Mouse (Mus musculus): Measurements from ENCODE around the gene Faah. TPM values are rescaled to one million over a fixed set of nuclear protein-coding genes. Genes with fewer than 3 reads are reported as not detected.
A peak's percentile ranks its signal among the peaks of the same experiment; 100 is the strongest.

Gene Faah
- 13.7 and 15.3 TPM in 2 replicates for polyA plus RNA-seq (2015; fragmentation: Nextera tagmentation; extraction: Ambion mirVana)

DNA sequence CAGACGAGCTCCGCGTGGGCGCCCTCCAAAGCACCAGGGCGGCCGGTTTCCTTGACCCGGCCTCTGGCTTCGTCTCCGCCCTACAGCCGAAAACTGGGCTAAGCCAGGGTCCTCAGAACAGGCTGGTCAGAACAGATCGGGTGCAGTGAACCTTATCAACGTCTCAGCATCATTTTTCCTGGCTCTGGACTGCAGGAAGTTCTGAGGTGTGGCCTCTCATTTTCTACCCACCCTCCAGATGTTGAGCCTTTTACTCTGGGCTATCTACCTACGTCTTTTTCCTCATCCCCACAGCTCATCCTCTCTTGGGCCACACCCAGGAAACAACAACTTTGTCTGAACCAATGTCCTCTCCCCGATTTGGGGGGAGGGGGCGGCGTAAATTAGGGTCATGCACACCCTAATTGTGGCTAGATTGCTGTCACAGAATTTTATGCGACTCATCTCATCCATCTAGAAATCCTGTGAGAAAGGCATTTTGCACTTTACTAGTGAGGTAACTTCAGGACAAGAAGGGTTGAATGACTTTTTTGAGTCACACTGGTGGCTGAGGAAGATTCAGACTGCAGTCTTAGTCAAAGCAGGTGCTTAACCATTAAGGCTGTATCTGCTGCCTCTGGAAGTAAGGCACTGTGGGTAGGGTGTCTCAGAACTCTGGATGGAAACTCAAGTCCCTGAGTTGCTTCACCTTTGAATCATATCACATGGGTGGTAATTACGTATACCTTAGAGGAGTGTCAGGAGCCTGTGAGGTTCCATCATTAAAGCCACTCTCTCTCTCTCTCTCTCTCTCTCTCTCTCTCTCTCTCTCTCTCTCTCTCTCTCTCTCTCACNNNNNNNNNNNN is at the start of gene Faah:
Faah (minus strand) TSS at position 25 of the 845 bp plus-strand sequence.
- peak within 1 kb of the TSS; percentile 71 for H3K4me3 ChIP-seq (ENCODE audit: low read length)
- peak within 1 kb of the TSS; percentile 98 for H3K4me2 ChIP-seq (replicated peaks; ENCODE audit: low read depth, low read length)
- peak; percentile 77; the same call in 1 of the 2 replicates for ATAC-seq (ENCODE audit: low FRiP score, low TSS enrichment)
- H3K27ac ChIP-seq (ENCODE audit: low read length), result peak within 1 kb of the TSS; percentile 48
- 6% methylated on average over 18 of the region's 18 CpGs for WGBS
- peak within 1 kb of the TSS; percentile 75 for H3K9ac ChIP-seq (replicated peaks; ENCODE audit: low read length)
- H3K27me3 ChIP-seq (ENCODE audit: insufficient read depth, low read length), result peaks cover 54% of the 10 kb centered on the region
- no peaks in the 10 kb centered on the region for H3K36me3 ChIP-seq (ENCODE audit: insufficient read depth, low read length)
- H3K4me1 ChIP-seq (ENCODE audit: insufficient read depth, low read length), result peaks cover 16% of the 10 kb centered on the region
- no peaks in the 10 kb centered on the region for H3K9me3 ChIP-seq (ENCODE audit: low read length)

- 65% methylated on average over 1 of the region's 1 CpGs for WGBS
- no peak overlapping the region for H3K27ac ChIP-seq (ENCODE audit: low read length)
- H3K9ac ChIP-seq (replicated peaks; ENCODE audit: low read length), result no peak overlapping the region
- peaks cover 20% of the 10 kb centered on the region for H3K36me3 ChIP-seq (ENCODE audit: insufficient read depth, low read length)
- no peak overlapping the region for H3K4me3 ChIP-seq (ENCODE audit: low read length)
- no peaks in the 10 kb centered on the region for H3K27me3 ChIP-seq (ENCODE audit: insufficient read depth, low read length)
- H3K4me1 ChIP-seq (ENCODE audit: insufficient read depth, low read length), result no peaks in the 10 kb centered on the region
- no peak overlapping the region for H3K4me2 ChIP-seq (replicated peaks; ENCODE audit: low read depth, low read length)
- ATAC-seq (ENCODE audit: low FRiP score, low TSS enrichment), result no peak
- no peaks in the 10 kb centered on the region for H3K9me3 ChIP-seq (ENCODE audit: low read length)
Measured at GRCm38 (mm10) chr4:116063855-116064254, 46.1 kb upstream of the Faah start.

GRCm38 (mm10) chr4:116059012-116059726 is 41.4 kb upstream of the Faah start:
- ATAC-seq (ENCODE audit: low FRiP score, low TSS enrichment), result no peak
- 81% methylated on average over 5 of the region's 5 CpGs for whole genome bisulfite sequencing
- no peak overlapping the region for H3K4me2 ChIP-seq (replicated peaks; ENCODE audit: low read depth, low read length)

GRCm38 (mm10) chr4:116057559-116057958 is 39.8 kb upstream of the Faah start:
- no peaks in the 10 kb centered on the region for H3K27me3 ChIP-seq (ENCODE audit: insufficient read depth, low read length)
- 0% methylated on average over 1 of the region's 1 CpGs for WGBS
- ATAC-seq (ENCODE audit: low FRiP score, low TSS enrichment), result no peak
- H3K4me2 ChIP-seq (replicated peaks; ENCODE audit: low read depth, low read length), result no peak overlapping the region
- H3K36me3 ChIP-seq (ENCODE audit: insufficient read depth, low read length), result no peaks in the 10 kb centered on the region
- H3K9ac ChIP-seq (replicated peaks; ENCODE audit: low read length), result no peak overlapping the region
- H3K9me3 ChIP-seq (ENCODE audit: low read length), result no peaks in the 10 kb centered on the region
- peaks cover 8% of the 10 kb centered on the region for H3K4me1 ChIP-seq (ENCODE audit: insufficient read depth, low read length)
- H3K27ac ChIP-seq (ENCODE audit: low read length), result no peak overlapping the region
- no peak overlapping the region for H3K4me3 ChIP-seq (ENCODE audit: low read length)

More at GRCm38 (mm10) chr4:116059012-116059726, 41.4 kb upstream of the Faah start:
- Histone ChIP-seq H3K36me3 (ENCODE audit: insufficient read depth, low read length) (no peaks in the 10 kb centered on the region), H3K9me3 (ENCODE audit: low read length) (no peaks in the 10 kb centered on the region), H3K4me1 (ENCODE audit: insufficient read depth, low read length) (0 out of 2 replicates have a peak, but pooled peaks cover 2% of the 10 kb centered on the region), H3K27ac (ENCODE audit: low read length) (no peak overlapping the region), H3K4me3 (ENCODE audit: low read length) (no peak overlapping the region), H3K9ac (replicated peaks; ENCODE audit: low read length) (no peak overlapping the region), H3K27me3 (ENCODE audit: insufficient read depth, low read length) (no peaks in the 10 kb centered on the region)

DNA sequence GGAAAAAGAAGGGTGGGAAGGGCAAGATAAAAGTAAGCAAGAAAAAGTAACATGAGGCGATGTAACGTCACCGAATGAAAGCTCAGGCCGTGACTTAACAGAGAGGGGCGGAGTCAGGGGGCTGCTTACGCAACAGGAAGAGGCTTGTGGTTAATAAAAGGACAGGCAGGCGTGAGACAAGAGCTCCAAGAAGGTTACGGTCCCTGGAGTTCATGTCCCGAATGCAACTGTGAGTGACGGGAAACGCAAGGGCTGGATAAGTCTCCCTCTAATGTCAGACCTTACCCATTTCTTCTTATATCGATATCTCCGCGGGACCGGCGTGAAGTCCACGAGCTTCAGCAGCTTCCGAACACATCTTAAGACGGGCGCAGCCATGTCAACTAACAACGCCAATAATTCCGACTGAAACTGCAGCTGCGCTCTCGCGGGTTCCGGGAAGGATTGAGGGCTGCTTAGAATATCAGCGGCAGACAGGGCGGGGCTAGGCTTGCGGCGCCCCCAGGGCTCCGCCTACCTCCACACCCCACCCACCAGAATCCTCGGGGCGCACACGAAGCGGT is 35.8 kb upstream of the Faah start, which contains the start of gene Nsun4:
Nsun4 (minus strand) TSS at position 478 of the 563 bp plus-strand sequence.
- H3K9ac ChIP-seq (replicated peaks; ENCODE audit: low read length), result peak within 1 kb of the TSS; percentile 73
- peak within 1 kb of the TSS; percentile 75 for H3K4me3 ChIP-seq (ENCODE audit: low read length)
- H3K36me3 ChIP-seq (ENCODE audit: insufficient read depth, low read length), result no peaks in the 10 kb centered on the region
- H3K4me2 ChIP-seq (replicated peaks; ENCODE audit: low read depth, low read length), result peak within 1 kb of the TSS; percentile 96
- peak within 1 kb of the TSS; percentile 96 for H3K27ac ChIP-seq (ENCODE audit: low read length)
- peaks cover 11% of the 10 kb centered on the region for H3K4me1 ChIP-seq (ENCODE audit: insufficient read depth, low read length)
- H3K9me3 ChIP-seq (ENCODE audit: low read length), result no peaks in the 10 kb centered on the region
- no peaks in the 10 kb centered on the region for H3K27me3 ChIP-seq (ENCODE audit: insufficient read depth, low read length)
- under 1% methylated on average over 35 of the region's 35 CpGs for WGBS
- ATAC-seq (ENCODE audit: low FRiP score, low TSS enrichment), result peak; percentile 96

GRCm38 (mm10) chr4:116052526-116053293 is 35.0 kb upstream of the Faah start:
- Histone ChIP-seq H3K4me1 (ENCODE audit: insufficient read depth, low read length) (peaks cover 11% of the 10 kb centered on the region), H3K9ac (replicated peaks; ENCODE audit: low read length) (peak overlapping the region; percentile 73), H3K9me3 (ENCODE audit: low read length) (no peaks in the 10 kb centered on the region), H3K4me3 (ENCODE audit: low read length) (peak overlapping the region; percentile 75), H3K4me2 (replicated peaks; ENCODE audit: low read depth, low read length) (peak overlapping the region; percentile 96), H3K27ac (ENCODE audit: low read length) (peak overlapping the region; percentile 96), H3K27me3 (ENCODE audit: insufficient read depth, low read length) (no peaks in the 10 kb centered on the region), H3K36me3 (ENCODE audit: insufficient read depth, low read length) (no peaks in the 10 kb centered on the region)
- WGBS, result 3% methylated on average over 22 of the region's 22 CpGs
- peak; percentile 64 for ATAC-seq (ENCODE audit: low FRiP score, low TSS enrichment)

DNA sequence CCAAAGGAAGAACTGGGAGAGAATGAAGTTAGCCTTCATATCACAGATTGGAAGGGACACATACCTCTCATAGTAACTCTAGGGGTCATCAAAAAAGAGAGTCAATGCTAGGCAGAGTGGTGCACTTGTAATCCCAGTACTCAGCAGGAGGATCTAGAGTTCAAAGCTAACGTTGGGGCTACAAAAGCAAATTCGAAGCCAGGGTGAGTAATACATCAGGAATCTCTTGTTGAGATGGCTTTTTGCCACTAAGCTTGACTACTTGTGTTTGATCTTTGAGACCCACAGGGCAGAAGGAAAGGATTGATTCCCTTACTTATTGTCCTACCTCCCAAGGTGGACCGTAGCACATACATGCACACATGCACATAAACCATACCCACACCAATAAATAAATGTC is 31.5 kb upstream of the Faah start:
- H3K27me3 ChIP-seq (ENCODE audit: insufficient read depth, low read length), result no peaks in the 10 kb centered on the region
- H3K4me2 ChIP-seq (replicated peaks; ENCODE audit: low read depth, low read length), result no peak overlapping the region
- 0 out of 2 replicates have a peak, but pooled peaks cover 4% of the 10 kb centered on the region for H3K36me3 ChIP-seq (ENCODE audit: insufficient read depth, low read length)
- 85% methylated on average over 3 of the region's 3 CpGs for WGBS
- H3K9ac ChIP-seq (replicated peaks; ENCODE audit: low read length), result no peak overlapping the region
- no peak for ATAC-seq (ENCODE audit: low FRiP score, low TSS enrichment)
- no peak overlapping the region for H3K27ac ChIP-seq (ENCODE audit: low read length)
- H3K4me1 ChIP-seq (ENCODE audit: insufficient read depth, low read length), result peaks cover 9% of the 10 kb centered on the region
- H3K9me3 ChIP-seq (ENCODE audit: low read length), result no peaks in the 10 kb centered on the region
- no peak overlapping the region for H3K4me3 ChIP-seq (ENCODE audit: low read length)

- ATAC-seq (ENCODE audit: low FRiP score, low TSS enrichment), result no peak
- no peaks in the 10 kb centered on the region for H3K9me3 ChIP-seq (ENCODE audit: low read length)
- H3K27ac ChIP-seq (ENCODE audit: low read length), result no peak overlapping the region
- 77% methylated on average over 7 of the region's 7 CpGs for WGBS
- H3K27me3 ChIP-seq (ENCODE audit: insufficient read depth, low read length), result no peaks in the 10 kb centered on the region
- no peak overlapping the region for H3K4me2 ChIP-seq (replicated peaks; ENCODE audit: low read depth, low read length)
- H3K4me3 ChIP-seq (ENCODE audit: low read length), result no peak overlapping the region
- peaks cover 7% of the 10 kb centered on the region for H3K4me1 ChIP-seq (ENCODE audit: insufficient read depth, low read length)
- 0 out of 2 replicates have a peak, but pooled peaks cover 7% of the 10 kb centered on the region for H3K36me3 ChIP-seq (ENCODE audit: insufficient read depth, low read length)
- no peak overlapping the region for H3K9ac ChIP-seq (replicated peaks; ENCODE audit: low read length)
Measured at GRCm38 (mm10) chr4:116048130-116048920, 30.6 kb upstream of the Faah start.

Measured in kidney, embryonic 16.5 days (tissue).